In the genomic region with DNA sequence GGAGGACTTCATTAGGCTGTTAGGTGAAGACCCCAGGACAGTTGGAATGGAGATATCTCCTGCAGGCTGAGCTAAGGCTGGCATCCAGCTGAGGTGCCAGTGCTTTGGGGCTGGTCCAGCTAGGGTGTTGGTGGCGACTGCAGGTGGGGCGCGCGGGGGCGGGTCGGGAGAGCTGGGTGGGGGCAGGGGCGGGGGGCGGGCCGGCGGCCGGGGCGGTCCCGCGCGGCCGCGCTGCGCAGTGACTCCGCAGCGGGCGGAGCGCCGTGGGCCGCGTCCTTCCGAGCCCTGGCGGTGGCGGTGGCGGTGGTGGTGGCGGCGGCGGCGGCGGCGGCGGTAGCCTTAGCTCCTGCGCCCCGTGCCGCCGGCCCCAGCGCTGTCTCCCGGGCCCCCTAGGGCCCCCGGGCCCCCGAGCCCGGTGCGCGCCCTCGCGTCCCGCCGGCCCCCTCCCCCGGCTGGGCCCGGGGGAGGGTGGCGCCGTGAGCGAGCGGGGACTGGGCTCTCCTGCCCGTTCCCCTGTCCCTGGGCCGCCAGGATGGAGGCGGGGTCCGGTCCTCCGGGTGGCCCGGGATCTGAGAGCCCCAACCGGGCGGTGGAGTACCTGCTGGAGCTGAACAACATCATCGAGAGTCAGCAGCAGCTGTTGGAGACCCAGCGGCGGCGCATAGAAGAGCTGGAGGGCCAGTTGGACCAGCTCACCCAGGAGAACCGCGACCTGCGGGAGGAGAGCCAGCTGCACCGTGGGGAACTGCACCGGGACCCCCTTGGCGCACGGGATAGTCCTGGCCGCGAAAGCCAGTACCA, we compare ENCODE assay signal across 8 mouse cellular contexts. TPM values are rescaled to one million over a fixed set of nuclear protein-coding genes. Genes with fewer than 3 reads are reported as not detected.
DNase-seq lines count a peak whose midpoint lies in the region; ATAC-seq and TF ChIP-seq lines count a peak whose summit lies in the region.

A gene (plus strand): TSS at position 328 of the 801 bp plus-strand sequence.

- no peaks in the 10 kb centered on the region; the same call in 1 of the 2 replicates for H3K27me3 ChIP-seq in thymus, adult 2 months (ENCODE audit: control insufficient read depth, insufficient read depth, low read length)
- H3K27me3 ChIP-seq in intestine, embryonic 15.5 days (replicated peaks) = peaks cover 27% of the 10 kb centered on the region
- peaks cover 43% of the 10 kb centered on the region for H3K27me3 ChIP-seq in midbrain, postnatal 0 days (ENCODE audit: insufficient read depth, low read length)

- WGBS in thymus, adult 2 months = 1% methylated on average over 25 of the region's 78 CpGs
- WGBS in intestine, embryonic 15.5 days = 14% methylated on average over 33 of the region's 78 CpGs
- 9% methylated on average over 26 of the region's 78 CpGs for WGBS in midbrain, postnatal 0 days

- no peaks in the 10 kb centered on the region for H3K9me3 ChIP-seq in intestine, embryonic 15.5 days
- no peaks in the 10 kb centered on the region for H3K9me3 ChIP-seq in midbrain, postnatal 0 days (ENCODE audit: low read length)

- no peaks in the 10 kb centered on the region for H3K36me3 ChIP-seq in thymus, adult 2 months (ENCODE audit: control insufficient read depth, insufficient read depth, low read length)
- H3K36me3 ChIP-seq in intestine, embryonic 15.5 days = no peaks in the 10 kb centered on the region
- H3K36me3 ChIP-seq in midbrain, postnatal 0 days (ENCODE audit: insufficient read depth, low read length) = no peaks in the 10 kb centered on the region

- intact Hi-C loops in gastrocnemius, postnatal 36 days (cut with DNase I) = no loop called here

- ATAC-seq in intestine, embryonic 15.5 days = peak; percentile 79
- ATAC-seq in midbrain, postnatal 0 days (ENCODE audit: low FRiP score) = peak; percentile 65

- peak; percentile 1 for DNase-seq in thymus, adult 2 months
- DNase-seq in thymus, postnatal 0 days (ENCODE audit: low spot score) = no peak
- DNase-seq in cerebellum, postnatal 14 days = peak; percentile 46 to 59
- no peak for DNase-seq in gastrocnemius, postnatal 36 days
- DNase-seq in liver = peak; percentile 5
- no peak for DNase-seq in midbrain, postnatal 0 days (ENCODE audit: low spot score)
- DNase-seq in urinary bladder, postnatal 25 days (ENCODE audit: low spot score) = no peak

- TF ChIP-seq CTCF in thymus, adult 2 months (IDR thresholded peaks at IDR 0.05; ENCODE audit: borderline replicate concordance, control insufficient read depth, extremely low read depth, insufficient read depth, low read length, poor library complexity) = no peak
- TF ChIP-seq CTCF in midbrain, postnatal 0 days (IDR thresholded peaks at IDR 0.05) = no peak

- H3K4me1 ChIP-seq in thymus, adult 2 months (replicated peaks; ENCODE audit: control insufficient read depth, insufficient read depth, low read length) = peaks cover 8% of the 10 kb centered on the region; the same call in 1 of the 2 replicates
- no peaks in the 10 kb centered on the region for H3K4me1 ChIP-seq in intestine, embryonic 15.5 days (replicated peaks)
- peaks cover 4% of the 10 kb centered on the region; the same call in 1 of the 2 replicates for H3K4me1 ChIP-seq in midbrain, postnatal 0 days (ENCODE audit: insufficient read depth, low read length)

- peak within 1 kb of the TSS; percentile 47 for H3K4me3 ChIP-seq in thymus, adult 2 months (ENCODE audit: control insufficient read depth, insufficient read depth, low read length)
- peak within 1 kb of the TSS; percentile 59 for H3K4me3 ChIP-seq in intestine, embryonic 15.5 days (replicated peaks)
- H3K4me3 ChIP-seq in midbrain, postnatal 0 days (ENCODE audit: low read depth, low read length) = peak within 1 kb of the TSS; percentile 64

- peak within 1 kb of the TSS; percentile 58 for H3K9ac ChIP-seq in intestine, embryonic 15.5 days
- H3K9ac ChIP-seq in midbrain, postnatal 0 days (replicated peaks; ENCODE audit: low read length, poor library complexity, severe bottlenecking) = peak within 1 kb of the TSS; percentile 70

- H3K4me2 ChIP-seq in intestine, embryonic 15.5 days (replicated peaks) = peak within 1 kb of the TSS; percentile 87
- H3K4me2 ChIP-seq in midbrain, postnatal 0 days (ENCODE audit: low read depth, low read length, poor library complexity, severe bottlenecking) = peak within 1 kb of the TSS; percentile 60

- no peak within 1 kb of the TSS for H3K27ac ChIP-seq in thymus, adult 2 months (ENCODE audit: control insufficient read depth, insufficient read depth, low read length)
- H3K27ac ChIP-seq in intestine, embryonic 15.5 days = no peak within 1 kb of the TSS
- no peak within 1 kb of the TSS; the same call in 1 of the 2 replicates for H3K27ac ChIP-seq in midbrain, postnatal 0 days (ENCODE audit: low read depth, low read length)

- no peak for TF ChIP-seq POLR2A in thymus, adult 2 months (IDR thresholded peaks at IDR 0.05; ENCODE audit: control insufficient read depth, extremely low read depth, insufficient read depth, low read length, poor library complexity)

RNA-seq across cellular contexts. Expression of the gene that starts here (rescaled TPM):
- 6.0 and 9.7 TPM in 2 replicates for polyA plus RNA-seq in thymus, adult 2 months (2012; rRNA removed)
- polyA plus RNA-seq in thymus, postnatal 0 days (2015; fragmentation: Nextera tagmentation; extraction: Ambion mirVana) = 0.88 and 0.89 TPM in 2 replicates
- 10 to 100 TPM; 17.2 to 20.8 TPM for total RNA-seq in gastrocnemius, postnatal 36 days (2021)
- polyA plus RNA-seq in intestine, embryonic 15.5 days (2015; fragmentation: Nextera tagmentation; extraction: Ambion mirVana) = 2.7 and 3.3 TPM in 2 replicates
- 23.2 and 28.6 TPM in 2 replicates for total RNA-seq in midbrain, postnatal 0 days (2014; rRNA removed)
- polyA plus RNA-seq in midbrain, postnatal 0 days (2015; fragmentation: Nextera tagmentation; extraction: Ambion mirVana) = 7.3 and 7.7 TPM in 2 replicates

Comparison
In these comparisons a context has a peak if more than half of its experiments do, and no peak if none do; other contexts are left out.
1. DNase-seq: peak in thymus, adult 2 months (single experiment), cerebellum, postnatal 14 days (2 of 2) and liver (single experiment); none in thymus, postnatal 0 days (single experiment), gastrocnemius, postnatal 36 days (0 of 2), midbrain, postnatal 0 days (single experiment) and urinary bladder, postnatal 25 days (single experiment).
2. Peak in every context shown above with its lines, with median percentiles within 50 percentile points of each other: H3K4me3 ChIP-seq.